Mouse (Mus musculus) E14TG2a.4 (cell line): ENCODE results near the gene Man1c1.

ENCODE experiments used
- CTCF ChIP-seq: conservative IDR thresholded peaks from 2 replicates; pipeline ENCODE4 v1.5.1; 2014; ENCODE audit warnings: low read length
- NANOG ChIP-seq: IDR thresholded peaks from 2 replicates; pipeline ENCODE4 v1.6.1; 2014; ENCODE audit warnings: borderline replicate concordance, low read length, mixed read lengths
- POU5F1 ChIP-seq: IDR thresholded peaks from 2 replicates; pipeline ENCODE4 v1.6.1; 2014; ENCODE audit warnings: low read length, borderline replicate concordance

DNA sequence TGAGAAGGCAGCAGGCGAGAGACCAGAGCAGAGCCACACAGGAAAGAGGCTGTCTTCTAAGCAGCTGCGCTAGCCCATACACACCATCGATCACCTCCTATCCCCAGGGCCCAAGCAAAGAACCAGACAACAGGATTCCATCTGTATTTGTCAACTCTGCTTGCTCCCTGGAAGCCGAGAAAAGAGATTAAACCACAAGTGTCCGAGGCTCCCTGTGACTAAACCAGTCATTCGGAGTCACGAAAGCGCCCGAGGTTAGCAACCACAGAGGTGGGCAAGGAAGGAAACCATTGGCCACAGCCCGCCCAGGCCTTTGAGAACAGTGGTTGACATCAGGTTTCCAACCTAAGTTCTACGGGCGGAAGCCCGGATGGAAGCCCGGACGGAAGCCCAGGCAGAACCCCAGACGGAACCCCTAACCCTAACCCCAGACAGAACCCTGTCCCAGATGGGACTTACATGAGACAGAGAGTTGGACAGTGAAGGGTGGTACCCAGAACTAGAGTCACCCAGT is 32.4 kb downstream of the Man1c1 start:
- TF ChIP-seq CTCF = no peak
- TF ChIP-seq POU5F1 = no peak
- TF ChIP-seq NANOG = no peak
